Mouse (Mus musculus): Measurements from ENCODE around the gene Map3k7cl. TPM values are rescaled to one million over a fixed set of nuclear protein-coding genes. Genes with fewer than 3 reads are reported as not detected.

Map3k7cl gene
- total and polyA plus RNA-seq, 3 experiments = 0.08 TPM; not detected in 2

DNA sequence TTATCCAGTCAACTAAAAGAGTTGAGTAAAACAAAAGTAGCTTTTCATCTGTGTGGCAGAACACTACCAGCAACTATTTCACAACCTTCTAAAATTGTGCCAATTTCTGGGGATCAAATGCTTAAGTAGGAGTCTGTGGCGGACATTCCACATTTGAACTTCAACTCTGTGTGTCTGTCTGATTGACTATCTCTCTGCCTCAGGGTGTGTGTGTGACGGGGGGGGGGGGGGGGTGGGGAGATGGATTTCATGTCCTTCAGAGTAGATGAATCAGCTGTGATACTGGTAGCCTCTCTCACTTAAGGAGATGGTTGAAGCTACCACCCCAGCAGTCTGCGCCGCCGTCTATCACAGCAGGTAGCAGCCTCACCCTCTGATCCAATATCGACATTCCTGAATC lies 54.8 kb downstream of the Map3k7cl start:
- H3K36me3 ChIP-seq (replicated peaks in 1 of 2; ENCODE audit: control insufficient read depth in 1 of 2, insufficient read depth in 1 of 2, low read length in 1 of 2) = no peaks in the 10 kb centered on the region
- no peak overlapping the region for H3K9ac ChIP-seq (ENCODE audit: insufficient read depth, low read depth)
- H3K79me2 ChIP-seq (replicated peaks; ENCODE audit: control insufficient read depth, extremely low read depth, insufficient read depth, poor library complexity, severe bottlenecking) = no peaks in the 10 kb centered on the region
- DNase-seq (ENCODE audit: extremely low read depth) = no peak
- H3K27ac ChIP-seq (ENCODE audit: insufficient read depth, low read depth) = no peak overlapping the region
- dilution Hi-C loops (cut with MboI; ENCODE audit: extremely low pct_ligation_motif_present, extremely low pct_unique_long_range_greater_than_20kb, low sequenced_read_pairs) = no loop called here
- H3K4me3 ChIP-seq (replicated peaks in 1 of 3; ENCODE audit: low read depth in 2 of 3, low read length in 2 of 3, poor library complexity in 1 of 3) = no peak overlapping the region
- H3K27me3 ChIP-seq (replicated peaks) = no peaks in the 10 kb centered on the region
- in situ Hi-C loops (cut with MboI; ENCODE audit: low pct_ligation_motif_present, low pct_unique_long_range_greater_than_20kb, low sequenced_read_pairs) = no loop called here
- no peak overlapping the region for H3K4me2 ChIP-seq (ENCODE audit: insufficient read depth, low read depth, poor library complexity, severe bottlenecking)
- no peak for TF ChIP-seq CTCF (conservative IDR thresholded peaks at IDR 0.05 in 1 of 2, IDR thresholded peaks at IDR 0.05 in 1 of 2; ENCODE audit: low read depth in 2 of 2, low read length in 2 of 2)
- no peak for TF ChIP-seq JUN (IDR thresholded peaks at IDR 0.05; ENCODE audit: insufficient read depth, low read depth, low read length)
- TF ChIP-seq ZKSCAN1 (IDR thresholded peaks at IDR 0.05; ENCODE audit: borderline replicate concordance, low read depth, low read length) = no peak
- TF ChIP-seq MAFK (IDR thresholded peaks at IDR 0.05; ENCODE audit: insufficient replicate concordance, low read length) = no peak
- TF ChIP-seq POLR2A (IDR thresholded peaks at IDR 0.05; ENCODE audit: low read depth, low read length) = no peak
- TF ChIP-seq GABPA (IDR thresholded peaks at IDR 0.05; ENCODE audit: insufficient replicate concordance, low read depth, low read length) = no peak
- no peak for TF ChIP-seq MAZ (IDR thresholded peaks at IDR 0.05; ENCODE audit: low read depth, low read length)
- no peak for TF ChIP-seq JUND (conservative IDR thresholded peaks at IDR 0.05; ENCODE audit: low read depth, low read length)
- TF ChIP-seq SMC3 (IDR thresholded peaks at IDR 0.05; ENCODE audit: low read depth, low read length) = no peak
- TF ChIP-seq USF1 (IDR thresholded peaks at IDR 0.05; ENCODE audit: low read depth, low read length) = no peak
- no peak for TF ChIP-seq MAX (IDR thresholded peaks at IDR 0.05; ENCODE audit: low read length)
- TF ChIP-seq MXI1 (IDR thresholded peaks at IDR 0.05; ENCODE audit: low read depth, low read length) = no peak
- TF ChIP-seq RAD21 (IDR thresholded peaks at IDR 0.05; ENCODE audit: low read depth, low read length) = no peak
- no peaks in the 10 kb centered on the region for H3K9me3 ChIP-seq (replicated peaks; ENCODE audit: low read length)
- peaks cover 6 to 32% of the 10 kb centered on the region in 2 experiments; a peak in 3 of 4 replicates for H3K4me1 ChIP-seq (ENCODE audit: control insufficient read depth in 1 of 2, insufficient read depth in 2 of 2)

DNA sequence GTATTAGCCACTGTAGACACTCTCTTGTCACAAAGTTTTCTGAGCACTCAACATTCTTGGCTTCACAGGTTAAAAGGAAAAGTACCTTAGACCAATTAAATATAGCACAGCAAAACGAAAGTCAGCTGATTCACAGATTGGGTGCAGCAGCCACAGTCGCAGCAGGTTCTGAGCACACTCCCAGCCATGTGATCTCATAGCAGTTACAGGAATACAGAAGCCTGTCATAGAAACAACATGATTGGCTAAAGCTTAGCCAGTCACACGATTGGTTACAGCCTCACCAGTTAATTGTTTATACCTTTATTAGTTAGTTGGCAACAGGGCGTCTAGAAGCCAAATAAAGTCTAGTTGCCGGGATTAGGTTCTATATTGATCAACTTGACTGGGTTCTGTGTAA lies 57.0 kb downstream of the Map3k7cl start:
- no peak overlapping the region for H3K27ac ChIP-seq (ENCODE audit: insufficient read depth, low read depth)
- no peak for DNase-seq (ENCODE audit: extremely low read depth)
- no peaks in the 10 kb centered on the region for H3K79me2 ChIP-seq (replicated peaks; ENCODE audit: control insufficient read depth, extremely low read depth, insufficient read depth, poor library complexity, severe bottlenecking)
- H3K9ac ChIP-seq (ENCODE audit: insufficient read depth, low read depth) = no peak overlapping the region
- H3K36me3 ChIP-seq (replicated peaks in 1 of 2; ENCODE audit: control insufficient read depth in 1 of 2, insufficient read depth in 1 of 2, low read length in 1 of 2) = no peaks in the 10 kb centered on the region
- in situ Hi-C loops (cut with MboI; ENCODE audit: low pct_ligation_motif_present, low pct_unique_long_range_greater_than_20kb, low sequenced_read_pairs) = no loop called here
- H3K4me3 ChIP-seq (replicated peaks in 1 of 3; ENCODE audit: low read depth in 2 of 3, low read length in 2 of 3, poor library complexity in 1 of 3) = no peak overlapping the region
- 0 out of 2 replicates have a peak overlapping the region, but pooled peaks have one; percentile 5 for H3K4me2 ChIP-seq (ENCODE audit: insufficient read depth, low read depth, poor library complexity, severe bottlenecking)
- H3K27me3 ChIP-seq (replicated peaks) = no peaks in the 10 kb centered on the region
- peaks cover 4 to 12% of the 10 kb centered on the region in 2 experiments; a peak in 2 of 4 replicates for H3K4me1 ChIP-seq (ENCODE audit: control insufficient read depth in 1 of 2, insufficient read depth in 2 of 2)
- TF ChIP-seq POLR2A (IDR thresholded peaks at IDR 0.05; ENCODE audit: low read depth, low read length) (no peak), TCF12 (IDR thresholded peaks at IDR 0.05; ENCODE audit: low read depth, low read length) (no peak), ZKSCAN1 (IDR thresholded peaks at IDR 0.05; ENCODE audit: borderline replicate concordance, low read depth, low read length) (no peak), GABPA (IDR thresholded peaks at IDR 0.05; ENCODE audit: insufficient replicate concordance, low read depth, low read length) (no peak), JUN (IDR thresholded peaks at IDR 0.05; ENCODE audit: insufficient read depth, low read depth, low read length) (no peak), IRF4 (IDR thresholded peaks at IDR 0.05; ENCODE audit: low read depth, low read length) (0 out of 2 replicates have a peak, but pooled peaks have one; percentile 17), MAX (IDR thresholded peaks at IDR 0.05; ENCODE audit: low read length) (0 out of 2 replicates have a peak, but pooled peaks have one; percentile 35), USF1 (IDR thresholded peaks at IDR 0.05; ENCODE audit: low read depth, low read length) (peak; percentile 23), CTCF (conservative IDR thresholded peaks at IDR 0.05 in 1 of 2, IDR thresholded peaks at IDR 0.05 in 1 of 2; ENCODE audit: low read depth in 2 of 2, low read length in 2 of 2) (no peak), TBP (conservative IDR thresholded peaks at IDR 0.05; ENCODE audit: low read depth, low read length) (no peak), CHD2 (IDR thresholded peaks at IDR 0.05; ENCODE audit: low read length) (no peak), KAT2A (IDR thresholded peaks at IDR 0.05; ENCODE audit: insufficient replicate concordance, low read length) (no peak), POLR2AphosphoS2 (IDR thresholded peaks at IDR 0.05; ENCODE audit: low read depth, low read length) (no peak), MAFK (IDR thresholded peaks at IDR 0.05; ENCODE audit: insufficient replicate concordance, low read length) (no peak), ETS1 (conservative IDR thresholded peaks at IDR 0.05; ENCODE audit: low read depth, low read length) (peak; percentile 46; the same call in 1 of the 2 replicates), BHLHE40 (IDR thresholded peaks at IDR 0.05; ENCODE audit: low read depth, low read length) (peak; percentile 55; the same call in 1 of the 2 replicates)
- dilution Hi-C loops (cut with MboI; ENCODE audit: extremely low pct_ligation_motif_present, extremely low pct_unique_long_range_greater_than_20kb, low sequenced_read_pairs) = no loop called here
- no peaks in the 10 kb centered on the region for H3K9me3 ChIP-seq (replicated peaks; ENCODE audit: low read length)
